Mouse (Mus musculus): Measurements from ENCODE around the gene Son. TPM values are rescaled to one million over a fixed set of nuclear protein-coding genes. Genes with fewer than 3 reads are reported as not detected.

Son gene
- polyA plus RNA-seq, 1 experiment from 2014 or later = 65.0 TPM

- peak overlapping the region; percentile 97 for H3K4me2 ChIP-seq
- H3K36me3 ChIP-seq = peaks cover 42% of the 10 kb centered on the region
- peaks cover 53% of the 10 kb centered on the region for H3K4me1 ChIP-seq
- no peaks in the 10 kb centered on the region for H3K9me3 ChIP-seq (replicated peaks)
- H3K9ac ChIP-seq = peak overlapping the region; percentile 82
- H3K27me3 ChIP-seq (replicated peaks) = no peaks in the 10 kb centered on the region
- WGBS (ENCODE audit: insufficient replicate concordance) = 14% methylated on average over 7 of the region's 7 CpGs
- peak; percentile 48 for ATAC-seq
- peak overlapping the region; percentile 78 for H3K4me3 ChIP-seq
- peak overlapping the region; percentile 93 for H3K27ac ChIP-seq
Measured at GRCm38 (mm10) chr16:91689791-91690190, 42.5 kb downstream of the Son start.

GRCm38 (mm10) chr16:91694455-91695084, 47.3 kb downstream of the Son start:
- WGBS (ENCODE audit: insufficient replicate concordance) = 33% methylated on average over 14 of the region's 14 CpGs
- no peaks in the 10 kb centered on the region for H3K27me3 ChIP-seq (replicated peaks)
- 0 out of 2 replicates have a peak overlapping the region, but pooled peaks have one; percentile 17 for H3K4me2 ChIP-seq
- peaks cover 30% of the 10 kb centered on the region for H3K4me1 ChIP-seq
- no peaks in the 10 kb centered on the region for H3K9me3 ChIP-seq (replicated peaks)
- peak; percentile 78 for ATAC-seq
- no peak overlapping the region for H3K9ac ChIP-seq
- H3K27ac ChIP-seq = no peak overlapping the region
- peaks cover 54% of the 10 kb centered on the region for H3K36me3 ChIP-seq
- no peak overlapping the region for H3K4me3 ChIP-seq

- 0 out of 2 replicates have a peak overlapping the region, but pooled peaks have one; percentile 17 for H3K4me2 ChIP-seq
- 49% methylated on average over 8 of the region's 8 CpGs for WGBS (ENCODE audit: insufficient replicate concordance)
- no peak overlapping the region for H3K4me3 ChIP-seq
- no peak for ATAC-seq
- peaks cover 23% of the 10 kb centered on the region for H3K4me1 ChIP-seq
- H3K9ac ChIP-seq = no peak overlapping the region
- peaks cover 59% of the 10 kb centered on the region for H3K36me3 ChIP-seq
- no peaks in the 10 kb centered on the region for H3K9me3 ChIP-seq (replicated peaks)
- no peak overlapping the region for H3K27ac ChIP-seq
- H3K27me3 ChIP-seq (replicated peaks) = no peaks in the 10 kb centered on the region
Measured at GRCm38 (mm10) chr16:91695108-91695755, 47.9 kb downstream of the Son start.

GRCm38 (mm10) chr16:91698995-91699394, 51.7 kb downstream of the Son start:
- Histone ChIP-seq H3K27ac (no peak overlapping the region), H3K4me3 (no peak overlapping the region)

GRCm38 (mm10) chr16:91701908-91702307, 54.6 kb downstream of the Son start:
- H3K4me3 ChIP-seq = no peak overlapping the region
- H3K9me3 ChIP-seq (replicated peaks) = no peaks in the 10 kb centered on the region
- 90% methylated on average over 13 of the region's 13 CpGs for WGBS (ENCODE audit: insufficient replicate concordance)
- H3K27me3 ChIP-seq (replicated peaks) = no peaks in the 10 kb centered on the region
- peaks cover 73% of the 10 kb centered on the region for H3K36me3 ChIP-seq
- H3K27ac ChIP-seq = no peak overlapping the region
- no peak overlapping the region for H3K9ac ChIP-seq
- no peak overlapping the region for H3K4me2 ChIP-seq
- no peak for ATAC-seq
- peaks cover 13% of the 10 kb centered on the region for H3K4me1 ChIP-seq

More at GRCm38 (mm10) chr16:91698995-91699394, 51.7 kb downstream of the Son start:
- 77% methylated on average over 1 of the region's 1 CpGs for WGBS (ENCODE audit: insufficient replicate concordance)
- no peak for ATAC-seq
- no peak overlapping the region for H3K4me2 ChIP-seq
- no peaks in the 10 kb centered on the region for H3K27me3 ChIP-seq (replicated peaks)
- no peaks in the 10 kb centered on the region for H3K9me3 ChIP-seq (replicated peaks)
- H3K9ac ChIP-seq = no peak overlapping the region
- peaks cover 26% of the 10 kb centered on the region for H3K4me1 ChIP-seq
- peaks cover 73% of the 10 kb centered on the region for H3K36me3 ChIP-seq

GRCm38 (mm10) chr16:91702771-91703188, 55.5 kb downstream of the Son start:
- no peak overlapping the region for H3K27ac ChIP-seq
- ATAC-seq = peak; percentile 37; the same call in 1 of the 2 replicates
- peaks cover 72% of the 10 kb centered on the region for H3K36me3 ChIP-seq

GRCm38 (mm10) chr16:91704603-91705340, 57.5 kb downstream of the Son start:
- H3K27me3 ChIP-seq (replicated peaks) = no peaks in the 10 kb centered on the region
- no peak overlapping the region for H3K9ac ChIP-seq
- H3K4me1 ChIP-seq = peaks cover 13% of the 10 kb centered on the region
- no peak overlapping the region for H3K4me3 ChIP-seq
- ATAC-seq = no peak
- peaks cover 66% of the 10 kb centered on the region for H3K36me3 ChIP-seq
- WGBS (ENCODE audit: insufficient replicate concordance) = 77% methylated on average over 14 of the region's 14 CpGs
- H3K27ac ChIP-seq = no peak overlapping the region
- no peak overlapping the region for H3K4me2 ChIP-seq
- H3K9me3 ChIP-seq (replicated peaks) = no peaks in the 10 kb centered on the region

More at GRCm38 (mm10) chr16:91702771-91703188, 55.5 kb downstream of the Son start:
- H3K9me3 ChIP-seq (replicated peaks) = no peaks in the 10 kb centered on the region
- H3K4me3 ChIP-seq = no peak overlapping the region
- no peak overlapping the region for H3K4me2 ChIP-seq
- WGBS (ENCODE audit: insufficient replicate concordance) = 70% methylated on average over 3 of the region's 3 CpGs
- no peaks in the 10 kb centered on the region for H3K27me3 ChIP-seq (replicated peaks)
- peaks cover 13% of the 10 kb centered on the region for H3K4me1 ChIP-seq
- H3K9ac ChIP-seq = no peak overlapping the region

GRCm38 (mm10) chr16:91710241-91710640, 62.9 kb downstream of the Son start:
- 44% methylated on average over 7 of the region's 7 CpGs for WGBS (ENCODE audit: insufficient replicate concordance)

GRCm38 (mm10) chr16:91716927-91717349, 69.6 kb downstream of the Son start:
- H3K36me3 ChIP-seq = peaks cover 81% of the 10 kb centered on the region
- H3K4me1 ChIP-seq = peaks cover 34% of the 10 kb centered on the region
- peak overlapping the region; percentile 94 for H3K27ac ChIP-seq
- H3K27me3 ChIP-seq (replicated peaks) = no peaks in the 10 kb centered on the region
- H3K9me3 ChIP-seq (replicated peaks) = no peaks in the 10 kb centered on the region
- H3K4me3 ChIP-seq = peak overlapping the region; percentile 17; the same call in 1 of the 2 replicates
- 36% methylated on average over 11 of the region's 11 CpGs for WGBS (ENCODE audit: insufficient replicate concordance)
- ATAC-seq = peak; percentile 98
- H3K9ac ChIP-seq = peak overlapping the region; percentile 52
- peak overlapping the region; percentile 56 for H3K4me2 ChIP-seq

More at GRCm38 (mm10) chr16:91710241-91710640, 62.9 kb downstream of the Son start:
- no peaks in the 10 kb centered on the region for H3K9me3 ChIP-seq (replicated peaks)
- H3K4me1 ChIP-seq = no peaks in the 10 kb centered on the region
- no peak overlapping the region for H3K4me2 ChIP-seq
- H3K27ac ChIP-seq = no peak overlapping the region
- H3K36me3 ChIP-seq = peaks cover 82% of the 10 kb centered on the region
- no peak overlapping the region for H3K9ac ChIP-seq
- H3K4me3 ChIP-seq = no peak overlapping the region
- H3K27me3 ChIP-seq (replicated peaks) = no peaks in the 10 kb centered on the region
- no peak for ATAC-seq

- Histone ChIP-seq H3K4me2 (peak overlapping the region; percentile 50), H3K4me3 (no peak overlapping the region), H3K4me1 (peaks cover 34% of the 10 kb centered on the region), H3K36me3 (peaks cover 76% of the 10 kb centered on the region), H3K27me3 (replicated peaks) (no peaks in the 10 kb centered on the region), H3K9me3 (replicated peaks) (no peaks in the 10 kb centered on the region), H3K9ac (peak overlapping the region; percentile 47), H3K27ac (peak overlapping the region; percentile 94)
- 17% methylated on average over 4 of the region's 4 CpGs for WGBS (ENCODE audit: insufficient replicate concordance)
- ATAC-seq = peak; percentile 68
Measured at GRCm38 (mm10) chr16:91717399-91717798, 70.1 kb downstream of the Son start.

GRCm38 (mm10) chr16:91724247-91724646, 76.9 kb downstream of the Son start:
- H3K9ac ChIP-seq = no peak overlapping the region
- no peak overlapping the region for H3K4me3 ChIP-seq
- no peaks in the 10 kb centered on the region for H3K9me3 ChIP-seq (replicated peaks)
- H3K4me2 ChIP-seq = no peak overlapping the region
- WGBS (ENCODE audit: insufficient replicate concordance) = 26% methylated on average over 3 of the region's 3 CpGs
- peaks cover under 1% of the 10 kb centered on the region for H3K27me3 ChIP-seq (replicated peaks)
- H3K27ac ChIP-seq = no peak overlapping the region
- ATAC-seq = no peak
- peaks cover 39% of the 10 kb centered on the region for H3K4me1 ChIP-seq
- H3K36me3 ChIP-seq = peaks cover 33% of the 10 kb centered on the region

- peak overlapping the region; percentile 88 for H3K27ac ChIP-seq
- H3K9ac ChIP-seq = peak overlapping the region; percentile 79
- peaks cover 52% of the 10 kb centered on the region for H3K4me1 ChIP-seq
- H3K36me3 ChIP-seq = peaks cover 9% of the 10 kb centered on the region
- peaks cover 31% of the 10 kb centered on the region for H3K27me3 ChIP-seq (replicated peaks)
- ATAC-seq = no peak
- no peaks in the 10 kb centered on the region for H3K9me3 ChIP-seq (replicated peaks)
- H3K4me3 ChIP-seq = peak overlapping the region; percentile 78
- H3K4me2 ChIP-seq = peak overlapping the region; percentile 99
- 77% methylated on average over 15 of the region's 15 CpGs for WGBS (ENCODE audit: insufficient replicate concordance)
Measured at GRCm38 (mm10) chr16:91727433-91727832, 80.1 kb downstream of the Son start.

All from liver, embryonic 12.5 days (tissue).